Mouse (Mus musculus): ENCODE measurements around the gene Syna. TPM values are rescaled to one million over a fixed set of nuclear protein-coding genes. Genes with fewer than 3 reads are reported as not detected.

The Syna gene
- polyA plus RNA-seq, 1 experiment from 2014 or later = 0.10 TPM

GRCm38 (mm10) chr5:134510266-134510665 is 49.7 kb downstream of the Syna start:
- H3K27me3 ChIP-seq (replicated peaks; ENCODE audit: control insufficient read depth, insufficient read depth, low read length) = no peaks in the 10 kb centered on the region
- no peak overlapping the region for H3K27ac ChIP-seq (ENCODE audit: low read depth, low read length)
- no peak overlapping the region for H3K4me3 ChIP-seq (ENCODE audit: low read depth, low read length)
- H3K4me2 ChIP-seq (ENCODE audit: low read length) = no peak overlapping the region
- H3K9me3 ChIP-seq (replicated peaks; ENCODE audit: control insufficient read depth, low read length) = no peaks in the 10 kb centered on the region
- H3K9ac ChIP-seq (ENCODE audit: low read length) = no peak overlapping the region
- WGBS = 95% methylated on average over 5 of the region's 5 CpGs
- ATAC-seq (no peak), DNase-seq (ENCODE audit: low spot score) (no peak)
- H3K36me3 ChIP-seq (ENCODE audit: control insufficient read depth, insufficient read depth, low read length) = peaks cover 78% of the 10 kb centered on the region
- H3K4me1 ChIP-seq (ENCODE audit: control insufficient read depth, insufficient read depth, low read length) = peaks cover 13% of the 10 kb centered on the region; the same call in 1 of the 2 replicates

- peaks cover 73% of the 10 kb centered on the region for H3K36me3 ChIP-seq (ENCODE audit: control insufficient read depth, insufficient read depth, low read length)
- no peak overlapping the region for H3K27ac ChIP-seq (ENCODE audit: low read depth, low read length)
- no peaks in the 10 kb centered on the region for H3K27me3 ChIP-seq (replicated peaks; ENCODE audit: control insufficient read depth, insufficient read depth, low read length)
- no peak overlapping the region for H3K4me2 ChIP-seq (ENCODE audit: low read length)
- H3K4me3 ChIP-seq (ENCODE audit: low read depth, low read length) = no peak overlapping the region
- no peak for ATAC-seq
- WGBS = 92% methylated on average over 5 of the region's 5 CpGs
- no peaks in the 10 kb centered on the region for H3K9me3 ChIP-seq (replicated peaks; ENCODE audit: control insufficient read depth, low read length)
- no peak for DNase-seq (ENCODE audit: low spot score)
- H3K4me1 ChIP-seq (ENCODE audit: control insufficient read depth, insufficient read depth, low read length) = peaks cover 13% of the 10 kb centered on the region; the same call in 1 of the 2 replicates
- no peak overlapping the region for H3K9ac ChIP-seq (ENCODE audit: low read length)
These were observed 51.0 kb downstream of the Syna start for GRCm38 (mm10) chr5:134508965-134509364.

Small RNA genes lying within 50 kb of the gene (microRNA-seq; reads per million reads assigned to microRNA genes)
- not detected for gene Mir7228

Other genes with a start within 250 kb of the Syna start
- 111 and 122 TPM in 2 replicates for gene Gtf2i, start 245.4 kb downstream of the Syna start, polyA plus RNA-seq (2014; fragmentation: Nextera tagmentation; extraction: Ambion mirVana)
- 50.9 and 60.7 TPM in 2 replicates for gene Gtf2ird1, start 103.5 kb downstream of the Syna start, polyA plus RNA-seq (2014; fragmentation: Nextera tagmentation; extraction: Ambion mirVana)
- 11.1 and 15.6 TPM in 2 replicates for gene Clip2, start 7.7 kb downstream of the Syna start, polyA plus RNA-seq (2014; fragmentation: Nextera tagmentation; extraction: Ambion mirVana)
- 240 and 256 TPM in 2 replicates for gene Rfc2, start 21.2 kb upstream of the Syna start, polyA plus RNA-seq (2014; fragmentation: Nextera tagmentation; extraction: Ambion mirVana)
- 0.99 and 1.6 TPM in 2 replicates for gene Lat2, start 54.9 kb upstream of the Syna start, polyA plus RNA-seq (2014; fragmentation: Nextera tagmentation; extraction: Ambion mirVana)
- gene Eif4h, start 79.3 kb upstream of the Syna start, polyA plus RNA-seq (2014; fragmentation: Nextera tagmentation; extraction: Ambion mirVana) = 402 and 418 TPM in 2 replicates
- 14.0 and 16.4 TPM in 2 replicates for gene Limk1, start 128.4 kb upstream of the Syna start, polyA plus RNA-seq (2014; fragmentation: Nextera tagmentation; extraction: Ambion mirVana)
- gene Eln, start 187.2 kb upstream of the Syna start, polyA plus RNA-seq (2014; fragmentation: Nextera tagmentation; extraction: Ambion mirVana) = 4.1 and 6.0 TPM in 2 replicates